Mouse (Mus musculus): Measurements from ENCODE around the gene Gm45062. TPM values are rescaled to one million over a fixed set of nuclear protein-coding genes. Genes with fewer than 3 reads are reported as not detected.

The Gm45062 gene
- polyA plus RNA-seq, 1 experiment from 2014 or later = 9.0 TPM

DNA sequence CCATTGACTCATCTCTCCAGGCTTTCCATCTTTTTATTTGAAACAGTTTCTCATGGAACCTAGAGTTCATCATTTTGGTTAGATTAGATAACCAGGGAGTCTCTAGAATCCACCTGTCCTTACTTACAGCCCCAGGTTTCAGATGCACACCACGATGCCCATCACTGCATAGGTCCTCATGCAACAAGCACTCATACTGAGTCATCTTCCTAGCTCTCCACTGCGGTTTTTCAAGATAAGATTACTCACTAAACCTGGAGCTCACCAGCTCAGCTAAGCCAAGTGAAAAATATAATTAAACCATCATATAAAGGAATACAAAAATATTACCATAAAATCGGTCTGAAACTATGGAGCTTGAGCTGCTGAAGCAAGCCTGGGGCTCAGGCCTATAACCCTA, 324.6 kb downstream of the Gm45062 start:
- H3K27me3 ChIP-seq (ENCODE audit: low read depth, poor library complexity, severe bottlenecking) = no peaks in the 10 kb centered on the region
- DNase-seq (ENCODE audit: low spot score) = no peak
- no peak overlapping the region for H3K4me3 ChIP-seq
- no peaks in the 10 kb centered on the region for H3K9me3 ChIP-seq (replicated peaks)
- H3K27ac ChIP-seq (replicated peaks) = no peak overlapping the region
- H3K4me1 ChIP-seq = no peaks in the 10 kb centered on the region
- WGBS = 92% methylated on average over 3 of the region's 3 CpGs
- peaks cover 26% of the 10 kb centered on the region for H3K36me3 ChIP-seq

DNA sequence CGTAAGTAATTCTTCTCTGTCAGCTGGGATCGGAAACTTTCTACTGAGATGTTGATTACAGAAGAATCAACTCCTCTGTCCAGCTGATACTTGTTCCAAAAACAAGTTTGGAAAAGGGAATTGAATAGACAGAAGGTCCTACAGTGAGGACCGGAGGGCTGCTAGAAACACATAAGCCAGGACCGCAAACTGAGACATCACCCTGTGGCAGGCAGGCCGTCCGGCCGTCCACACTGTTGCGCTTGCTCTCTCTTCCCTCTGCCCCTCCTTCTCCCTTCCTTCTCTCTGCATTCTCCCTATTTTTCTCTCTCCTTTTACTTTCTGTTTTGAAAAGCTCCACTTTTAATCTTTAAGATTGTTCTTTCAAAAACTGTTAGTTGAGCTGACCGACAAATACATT, 332.4 kb downstream of the Gm45062 start:
- no peak for DNase-seq (ENCODE audit: low spot score)
- H3K9me3 ChIP-seq (replicated peaks) = no peaks in the 10 kb centered on the region
- H3K27me3 ChIP-seq (ENCODE audit: low read depth, poor library complexity, severe bottlenecking) = no peaks in the 10 kb centered on the region
- H3K4me1 ChIP-seq = no peaks in the 10 kb centered on the region
- no peak overlapping the region for H3K4me3 ChIP-seq
- WGBS = 92% methylated on average over 9 of the region's 9 CpGs
- peaks cover 21% of the 10 kb centered on the region for H3K36me3 ChIP-seq
- H3K27ac ChIP-seq (replicated peaks) = no peak overlapping the region

GRCm38 (mm10) chr6:8617369-8617768, 358.1 kb downstream of the Gm45062 start:
- no peak overlapping the region for H3K27ac ChIP-seq (replicated peaks)
- H3K9me3 ChIP-seq (replicated peaks) = no peaks in the 10 kb centered on the region
- WGBS = 75% methylated on average over 2 of the region's 2 CpGs
- no peak for DNase-seq (ENCODE audit: low spot score)
- no peak overlapping the region for H3K4me3 ChIP-seq
- no peaks in the 10 kb centered on the region for H3K4me1 ChIP-seq
- no peaks in the 10 kb centered on the region for H3K36me3 ChIP-seq
- H3K27me3 ChIP-seq (ENCODE audit: low read depth, poor library complexity, severe bottlenecking) = no peaks in the 10 kb centered on the region

- Histone ChIP-seq H3K4me1 (no peaks in the 10 kb centered on the region), H3K4me3 (no peak overlapping the region), H3K9me3 (replicated peaks) (no peaks in the 10 kb centered on the region), H3K36me3 (no peaks in the 10 kb centered on the region), H3K27me3 (ENCODE audit: low read depth, poor library complexity, severe bottlenecking) (no peaks in the 10 kb centered on the region), H3K27ac (replicated peaks) (no peak overlapping the region)
- 84% methylated on average over 4 of the region's 4 CpGs for WGBS
- DNase-seq (ENCODE audit: low spot score) = no peak
These were observed 360.5 kb downstream of the Gm45062 start for GRCm38 (mm10) chr6:8619582-8620350.

- 84% methylated on average over 3 of the region's 3 CpGs for WGBS
- DNase-seq (ENCODE audit: low spot score) = no peak
- H3K4me3 ChIP-seq = no peak overlapping the region
These were observed 363.8 kb downstream of the Gm45062 start for GRCm38 (mm10) chr6:8623045-8623444.

DNA sequence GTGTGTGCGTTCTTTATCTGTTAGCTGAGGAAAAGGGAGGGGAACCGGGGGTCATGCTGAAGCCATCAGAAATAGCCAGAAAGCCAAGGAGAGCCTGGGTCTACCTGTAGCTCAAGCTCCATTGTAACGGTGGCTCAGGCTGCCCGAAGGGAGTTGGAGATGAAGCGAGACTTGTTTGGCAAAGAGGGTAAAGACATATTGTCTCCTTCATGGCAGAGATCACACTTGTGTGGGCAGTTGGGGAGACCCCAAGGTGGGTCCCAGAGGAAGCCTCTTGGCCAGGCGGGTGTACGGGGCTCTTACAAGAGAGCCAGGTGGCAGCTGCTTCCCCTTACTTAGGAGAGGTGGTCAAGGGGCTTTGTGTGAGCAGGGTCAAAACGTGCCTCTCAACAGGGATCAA, 369.0 kb downstream of the Gm45062 start:
- H3K4me1 ChIP-seq = peaks cover 3% of the 10 kb centered on the region; the same call in 1 of the 2 replicates
- no peaks in the 10 kb centered on the region for H3K27me3 ChIP-seq (ENCODE audit: low read depth, poor library complexity, severe bottlenecking)
- no peaks in the 10 kb centered on the region for H3K9me3 ChIP-seq (replicated peaks)
- H3K27ac ChIP-seq (replicated peaks) = no peak overlapping the region
- no peak for DNase-seq (ENCODE audit: low spot score)
- H3K36me3 ChIP-seq = no peaks in the 10 kb centered on the region
- 93% methylated on average over 8 of the region's 8 CpGs for WGBS
- no peak overlapping the region for H3K4me3 ChIP-seq

More at GRCm38 (mm10) chr6:8623045-8623444, 363.8 kb downstream of the Gm45062 start:
- Histone ChIP-seq H3K27me3 (ENCODE audit: low read depth, poor library complexity, severe bottlenecking) (no peaks in the 10 kb centered on the region), H3K9me3 (replicated peaks) (no peaks in the 10 kb centered on the region), H3K27ac (replicated peaks) (no peak overlapping the region), H3K4me1 (peaks cover 3% of the 10 kb centered on the region; the same call in 1 of the 2 replicates), H3K36me3 (no peaks in the 10 kb centered on the region)

GRCm38 (mm10) chr6:8628715-8629267, 369.5 kb downstream of the Gm45062 start:
- H3K27ac ChIP-seq (replicated peaks) = no peak overlapping the region
- peaks cover 3% of the 10 kb centered on the region; the same call in 1 of the 2 replicates for H3K4me1 ChIP-seq
- no peaks in the 10 kb centered on the region for H3K9me3 ChIP-seq (replicated peaks)
- no peaks in the 10 kb centered on the region for H3K27me3 ChIP-seq (ENCODE audit: low read depth, poor library complexity, severe bottlenecking)
- H3K4me3 ChIP-seq = no peak overlapping the region
- no peak for DNase-seq (ENCODE audit: low spot score)
- no peaks in the 10 kb centered on the region for H3K36me3 ChIP-seq
- 90% methylated on average over 7 of the region's 7 CpGs for WGBS

- no peaks in the 10 kb centered on the region for H3K9me3 ChIP-seq (replicated peaks)
- 88% methylated on average over 7 of the region's 7 CpGs for WGBS
- no peak overlapping the region for H3K4me3 ChIP-seq
- H3K27me3 ChIP-seq (ENCODE audit: low read depth, poor library complexity, severe bottlenecking) = no peaks in the 10 kb centered on the region
- DNase-seq (ENCODE audit: low spot score) = no peak
- H3K36me3 ChIP-seq = no peaks in the 10 kb centered on the region
- no peak overlapping the region for H3K27ac ChIP-seq (replicated peaks)
- H3K4me1 ChIP-seq = peaks cover 3% of the 10 kb centered on the region; the same call in 1 of the 2 replicates
These were observed 371.3 kb downstream of the Gm45062 start for GRCm38 (mm10) chr6:8630531-8630930.

DNA sequence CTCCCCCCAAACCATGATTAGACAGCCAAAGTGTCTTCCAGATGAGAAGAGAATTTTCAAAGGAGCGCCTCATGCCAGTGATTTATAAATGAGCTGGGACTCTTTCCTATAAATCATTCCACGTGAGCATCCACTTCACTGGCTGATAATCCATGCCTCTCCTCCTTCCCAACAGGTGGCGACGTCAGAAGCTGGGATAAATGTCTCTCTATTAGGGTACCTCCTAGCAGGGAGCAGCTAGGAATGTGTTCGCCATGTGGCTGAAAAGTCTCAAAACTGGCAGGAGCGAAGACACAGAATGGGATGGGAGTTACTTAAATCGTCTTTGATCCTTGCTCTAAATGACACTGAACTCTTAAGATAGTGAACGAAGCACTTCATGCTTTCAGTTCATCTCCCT, 372.1 kb downstream of the Gm45062 start:
- H3K4me1 ChIP-seq = peaks cover 3% of the 10 kb centered on the region; the same call in 1 of the 2 replicates
- H3K9me3 ChIP-seq (replicated peaks) = no peaks in the 10 kb centered on the region
- no peaks in the 10 kb centered on the region for H3K36me3 ChIP-seq
- H3K4me3 ChIP-seq = no peak overlapping the region
- H3K27me3 ChIP-seq (ENCODE audit: low read depth, poor library complexity, severe bottlenecking) = no peaks in the 10 kb centered on the region
- no peak for DNase-seq (ENCODE audit: low spot score)
- no peak overlapping the region for H3K27ac ChIP-seq (replicated peaks)
- WGBS = 80% methylated on average over 8 of the region's 8 CpGs

DNA sequence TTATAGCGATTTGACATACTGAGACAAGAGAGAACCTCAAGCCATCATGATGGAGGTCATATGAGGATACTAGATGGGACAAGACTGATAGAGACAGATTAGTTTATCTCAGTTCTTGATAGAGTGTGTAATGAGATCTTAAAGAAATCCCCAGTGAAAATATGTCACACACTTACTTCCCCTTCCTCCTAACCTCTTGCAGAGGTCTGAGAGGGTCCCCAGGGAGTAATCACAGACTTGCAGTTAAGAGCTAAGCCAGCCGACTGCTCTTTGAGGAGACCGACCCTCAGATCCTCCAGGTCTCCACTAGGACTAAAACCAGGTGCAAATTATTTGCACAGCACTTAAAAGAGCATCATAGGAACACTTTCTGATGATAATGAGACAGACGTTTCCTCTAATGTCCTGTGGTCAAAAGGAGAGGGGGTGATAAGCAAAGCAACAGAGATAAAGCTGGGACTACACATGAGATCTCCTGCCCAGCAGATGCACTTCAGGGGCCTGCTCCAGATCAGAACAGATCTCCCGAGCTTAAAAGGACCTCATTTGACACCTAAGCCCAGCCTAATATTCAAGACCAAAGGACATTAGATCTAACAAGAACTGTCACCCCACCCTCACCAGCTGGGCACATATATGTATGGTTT, 372.9 kb downstream of the Gm45062 start:
- H3K4me1 ChIP-seq = peaks cover 3% of the 10 kb centered on the region; the same call in 1 of the 2 replicates
- no peaks in the 10 kb centered on the region for H3K27me3 ChIP-seq (ENCODE audit: low read depth, poor library complexity, severe bottlenecking)
- DNase-seq (ENCODE audit: low spot score) = no peak
- no peak overlapping the region for H3K4me3 ChIP-seq
- H3K9me3 ChIP-seq (replicated peaks) = no peaks in the 10 kb centered on the region
- H3K36me3 ChIP-seq = no peaks in the 10 kb centered on the region
- H3K27ac ChIP-seq (replicated peaks) = no peak overlapping the region
- 78% methylated on average over 5 of the region's 5 CpGs for WGBS

DNA sequence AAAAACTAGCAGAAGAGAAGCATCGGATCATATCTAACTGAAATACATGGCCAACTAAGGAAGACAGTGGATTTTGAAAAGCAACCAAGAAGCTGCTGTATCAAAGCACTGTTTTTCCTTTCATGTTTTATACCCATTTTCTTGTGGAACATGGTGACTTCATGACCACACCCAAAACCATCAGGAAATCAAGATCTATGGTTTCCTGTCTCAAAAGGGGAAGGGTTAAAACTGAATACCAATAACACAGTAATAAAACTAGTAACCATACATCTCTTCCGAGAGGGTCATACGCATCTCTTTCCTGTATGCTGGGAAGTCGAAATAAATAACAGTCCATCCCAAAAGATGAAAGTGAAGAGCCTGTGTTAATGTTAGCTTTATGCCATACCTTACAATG, 373.5 kb downstream of the Gm45062 start:
- Histone ChIP-seq H3K36me3 (no peaks in the 10 kb centered on the region), H3K9me3 (replicated peaks) (no peaks in the 10 kb centered on the region), H3K27me3 (ENCODE audit: low read depth, poor library complexity, severe bottlenecking) (no peaks in the 10 kb centered on the region), H3K27ac (replicated peaks) (no peak overlapping the region), H3K4me3 (no peak overlapping the region), H3K4me1 (no peaks in the 10 kb centered on the region)
- DNase-seq (ENCODE audit: low spot score) = no peak
- WGBS = 90% methylated on average over 4 of the region's 4 CpGs

DNA sequence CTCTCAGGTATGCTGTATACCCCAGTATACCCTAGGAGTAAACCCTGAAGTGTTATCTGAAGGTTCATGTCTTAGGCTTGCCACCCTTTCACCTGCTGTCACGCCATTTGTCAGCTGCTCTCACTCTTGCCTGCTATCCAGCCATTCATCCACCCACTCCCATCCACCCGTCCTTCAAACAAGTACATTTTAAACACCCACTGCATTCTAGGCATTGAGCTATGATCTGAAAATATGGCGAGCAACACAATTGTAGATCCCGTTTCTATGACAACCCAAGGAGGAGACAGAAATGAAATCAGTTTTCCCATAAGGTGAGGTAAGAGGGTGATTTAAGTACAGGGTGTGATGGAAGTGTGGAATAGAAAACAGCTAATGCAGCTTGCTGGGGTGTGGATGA, 378.9 kb downstream of the Gm45062 start:
- 89% methylated on average over 4 of the region's 4 CpGs for WGBS
- DNase-seq (ENCODE audit: low spot score) = no peak
- H3K36me3 ChIP-seq = no peaks in the 10 kb centered on the region
- H3K27ac ChIP-seq (replicated peaks) = no peak overlapping the region
- H3K4me3 ChIP-seq = no peak overlapping the region
- H3K4me1 ChIP-seq = peaks cover 3% of the 10 kb centered on the region; the same call in 1 of the 2 replicates
- no peaks in the 10 kb centered on the region for H3K9me3 ChIP-seq (replicated peaks)
- H3K27me3 ChIP-seq (ENCODE audit: low read depth, poor library complexity, severe bottlenecking) = no peaks in the 10 kb centered on the region

DNA sequence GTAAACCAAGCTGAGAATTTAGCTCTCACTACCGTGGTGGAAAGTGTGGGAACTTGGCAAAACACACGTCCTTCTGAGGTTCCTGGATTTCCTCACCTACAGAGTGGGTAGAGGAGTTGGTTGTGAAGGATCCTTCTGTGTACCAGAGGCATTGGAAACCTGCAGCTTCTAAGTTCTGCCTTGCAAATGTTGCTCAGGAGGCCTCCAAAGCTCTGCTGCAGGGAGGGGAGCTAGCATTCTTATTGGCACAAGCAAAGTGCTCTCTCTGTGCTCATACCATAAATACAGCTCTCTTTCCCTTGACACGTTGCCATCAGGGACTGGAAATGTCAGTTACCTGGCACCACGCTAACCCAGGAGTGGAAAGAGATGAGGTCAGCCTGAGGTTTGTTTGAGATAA, 379.6 kb downstream of the Gm45062 start:
- Histone ChIP-seq H3K9me3 (replicated peaks) (no peaks in the 10 kb centered on the region), H3K4me1 (peaks cover 3% of the 10 kb centered on the region; the same call in 1 of the 2 replicates), H3K4me3 (no peak overlapping the region), H3K27ac (replicated peaks) (no peak overlapping the region), H3K36me3 (no peaks in the 10 kb centered on the region), H3K27me3 (ENCODE audit: low read depth, poor library complexity, severe bottlenecking) (no peaks in the 10 kb centered on the region)
- WGBS = 89% methylated on average over 4 of the region's 4 CpGs
- no peak for DNase-seq (ENCODE audit: low spot score)

Measured in midbrain, embryonic 10.5 days (tissue).